Mouse (Mus musculus) WW6 (cell line): Measurements from ENCODE around the gene Hnrnpul1.
"Not testable (repeated sequence)": the region's sequence is repeated elsewhere in the genome, so short reads cannot be mapped to it uniquely, and the experiment has no call there.

Experiments used
- DNase-seq: peaks from one replicate; pipeline ENCODE4 v3.0.0-alpha.2; 2013; ENCODE audit warnings: low read depth, low spot score

The Hnrnpul1 gene

DNA sequence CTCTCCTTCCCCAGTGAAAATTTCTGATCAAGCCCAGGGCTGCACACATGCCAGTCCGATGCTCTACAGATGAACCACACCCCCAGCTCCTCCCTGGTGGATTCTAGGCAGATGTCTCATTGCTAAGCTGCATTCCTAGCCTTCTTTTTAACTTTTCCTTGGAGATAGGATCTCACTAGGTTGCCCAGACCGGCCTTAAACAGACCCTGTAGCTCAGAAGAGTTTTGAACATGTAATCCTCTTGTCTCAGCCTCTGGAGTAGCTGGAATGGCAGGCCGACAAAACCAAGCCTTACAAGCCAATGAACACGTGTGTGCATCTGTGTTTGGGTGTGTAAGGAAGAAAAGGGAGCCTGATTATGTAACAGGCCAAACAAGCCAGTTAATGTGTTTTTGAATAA, 26.2 kb upstream of the Hnrnpul1 start:
- no peak for DNase-seq

DNA sequence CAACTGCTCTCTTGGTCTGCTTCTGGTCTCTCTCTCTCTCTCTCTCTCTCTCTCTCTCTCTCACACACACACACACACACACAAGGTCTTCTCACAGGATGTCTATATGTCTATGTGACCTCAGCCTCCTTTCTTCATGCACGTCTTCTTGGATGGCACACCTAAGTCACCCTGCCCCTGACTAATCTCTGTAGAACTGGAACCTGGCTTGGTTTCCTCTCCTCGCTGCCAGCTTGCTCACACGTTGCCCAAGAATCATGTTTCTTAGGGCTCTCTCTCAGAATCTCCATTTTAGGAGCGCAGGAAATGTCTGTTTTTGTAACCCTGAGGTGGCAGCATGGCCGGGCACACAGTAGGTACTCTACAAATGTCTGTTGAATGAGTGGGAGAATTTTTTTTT, 25.5 kb upstream of the Hnrnpul1 start:
- DNase-seq = no peak

DNA sequence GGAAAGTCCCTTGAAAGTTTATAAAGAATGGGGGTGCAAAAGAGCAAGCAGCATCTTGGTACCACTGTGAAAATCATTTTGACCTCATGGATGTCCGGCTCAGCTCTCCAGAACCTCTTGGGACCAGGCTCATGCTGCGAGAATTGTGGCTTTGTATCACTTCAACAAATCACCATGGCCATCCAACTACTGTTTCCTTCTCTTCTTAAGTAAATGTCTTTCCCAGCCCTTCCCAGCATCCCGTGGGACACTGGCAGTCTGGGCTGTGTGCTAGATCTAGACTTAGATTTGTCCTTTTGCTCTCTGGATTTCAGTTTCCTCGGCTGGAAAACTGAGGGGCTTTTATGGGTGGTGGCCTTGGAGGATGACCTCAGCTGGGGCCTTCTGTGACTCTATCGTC, 13.7 kb upstream of the Hnrnpul1 start:
- DNase-seq = no peak

DNA sequence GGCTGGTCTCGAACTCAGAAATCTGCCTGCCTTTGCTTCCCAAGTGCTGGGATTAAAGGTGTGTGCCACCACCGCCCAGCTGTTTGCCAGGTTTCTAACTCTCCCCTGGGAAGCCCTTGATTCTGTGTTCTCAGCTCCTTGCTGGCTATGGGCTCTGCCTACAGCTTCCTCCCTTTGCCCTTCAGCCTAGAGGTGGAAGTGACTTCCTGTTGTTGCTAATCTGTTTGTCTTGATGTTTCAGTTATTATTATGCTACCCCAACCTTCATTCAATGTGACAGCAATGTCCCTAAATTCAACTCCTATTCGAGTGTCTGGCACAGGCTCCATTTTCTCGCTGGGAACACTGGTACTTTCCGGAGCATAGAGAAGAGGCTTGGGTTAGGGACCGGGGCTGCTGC, 11.6 kb upstream of the Hnrnpul1 start:
- DNase-seq = no peak

DNA sequence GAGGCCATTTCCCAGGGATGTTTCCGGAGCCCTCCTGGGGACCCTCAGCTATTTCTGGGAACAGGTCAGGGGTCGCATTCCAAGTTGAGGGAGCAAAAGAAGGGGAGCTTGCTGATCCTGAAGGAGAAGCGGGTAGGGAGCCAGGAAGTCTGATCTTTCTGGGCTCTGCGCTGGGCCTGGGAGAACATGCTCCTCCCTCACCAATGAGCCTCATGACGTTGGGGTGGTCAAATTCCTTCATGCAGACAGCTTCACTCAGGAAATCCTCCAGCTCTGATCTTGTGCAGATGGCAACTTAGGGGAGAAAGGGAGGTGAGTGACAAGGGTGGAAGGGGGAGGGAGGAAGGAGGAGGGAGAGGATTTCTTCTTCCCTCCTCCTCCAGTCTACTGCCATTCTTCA, 9.7 kb upstream of the Hnrnpul1 start:
- DNase-seq = no peak

DNA sequence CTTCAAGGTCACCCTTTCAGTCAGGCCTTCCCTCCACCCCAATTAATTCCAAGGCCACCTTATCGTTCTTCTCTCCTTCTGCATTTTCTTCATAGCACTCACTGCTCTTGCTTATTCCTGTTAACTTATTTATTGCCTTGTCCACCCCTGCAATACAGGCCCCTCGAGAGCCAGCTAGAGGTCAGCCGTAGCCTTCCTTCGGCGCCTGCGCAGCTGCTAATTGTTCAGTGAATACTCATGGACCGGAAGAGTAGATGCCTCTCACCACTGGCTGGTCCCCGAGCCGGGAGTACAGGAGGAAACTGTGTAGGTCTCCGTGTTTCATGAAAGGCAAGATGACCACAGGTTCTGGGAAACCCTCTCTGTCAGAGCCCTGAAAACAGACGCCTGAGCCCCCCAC, 9.1 kb upstream of the Hnrnpul1 start:
- no peak for DNase-seq

DNA sequence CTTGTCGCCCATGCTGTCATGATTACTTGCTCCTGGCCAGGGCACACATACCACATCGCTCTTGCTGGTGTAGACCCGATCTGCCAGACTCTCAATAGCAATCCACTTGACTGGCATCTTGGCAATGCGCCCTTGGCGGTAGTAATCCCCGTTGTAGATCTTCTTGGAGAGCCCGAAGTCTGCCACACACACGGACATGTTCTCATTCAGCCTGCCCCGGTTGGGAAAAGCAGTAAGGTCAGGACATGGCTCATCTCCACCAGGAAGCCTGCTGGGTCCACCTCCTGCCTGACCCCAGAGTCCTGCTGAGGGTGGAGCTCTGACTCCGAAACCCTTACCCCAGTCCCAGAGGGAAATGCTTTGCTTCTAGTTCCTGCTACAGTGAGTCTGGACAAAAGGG, 6.8 kb upstream of the Hnrnpul1 start:
- no peak for DNase-seq

DNA sequence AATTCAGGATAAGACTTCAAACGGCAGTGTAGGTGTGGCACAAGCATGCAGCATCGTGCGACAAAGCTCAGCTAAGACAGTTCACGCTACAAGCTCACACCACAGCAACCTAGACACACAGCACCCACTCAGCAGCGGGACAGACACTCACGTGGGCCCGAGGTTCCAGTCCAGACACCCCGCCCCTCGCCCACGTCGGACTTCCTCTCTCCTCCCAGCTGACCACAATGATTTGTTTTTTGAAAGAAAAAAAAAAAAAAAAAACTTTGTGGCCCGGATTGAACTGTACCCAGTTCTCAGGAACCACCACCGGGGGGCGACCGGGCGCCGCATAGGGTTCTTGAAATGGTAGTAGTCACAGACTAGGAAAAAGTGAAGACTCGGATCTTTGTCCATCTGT, 1.5 kb upstream of the Hnrnpul1 start:
- DNase-seq = peak; percentile 46

DNA sequence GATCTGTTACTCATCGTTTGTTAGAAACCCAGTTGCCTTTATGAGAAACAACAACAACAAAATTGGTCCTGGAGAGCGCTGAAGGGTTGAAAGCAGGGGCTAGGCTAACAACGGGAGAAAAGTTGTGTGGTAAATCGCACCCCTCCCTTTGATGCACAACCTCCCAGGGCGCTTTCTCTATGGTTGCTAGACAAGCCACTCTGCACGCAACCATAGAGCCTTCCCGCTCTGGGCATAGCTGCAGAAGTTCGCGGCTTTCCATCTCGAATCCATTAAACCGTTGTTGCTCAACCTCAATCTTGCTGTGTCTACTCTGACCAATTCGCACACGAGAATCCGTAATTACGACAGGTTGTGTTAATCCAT, 894 bp upstream of the Hnrnpul1 start:
- DNase-seq = no peak

DNA sequence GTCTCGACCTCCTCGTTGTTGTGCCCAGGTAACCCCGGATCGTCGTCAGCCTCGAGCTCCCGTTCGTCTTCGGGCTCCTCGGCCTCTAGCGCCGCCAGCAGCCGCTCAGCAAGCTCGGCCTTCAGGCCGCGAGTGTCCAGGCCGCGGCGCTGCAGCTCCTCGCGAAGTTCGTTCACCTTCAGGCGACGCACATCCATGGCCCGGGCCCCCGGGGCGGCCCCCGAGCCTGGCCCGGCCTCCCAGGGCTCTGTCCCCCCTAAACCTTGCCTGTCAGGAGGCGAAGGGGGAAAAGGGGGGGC, 169 bp downstream of the Hnrnpul1 start:
- no peak for DNase-seq

DNA sequence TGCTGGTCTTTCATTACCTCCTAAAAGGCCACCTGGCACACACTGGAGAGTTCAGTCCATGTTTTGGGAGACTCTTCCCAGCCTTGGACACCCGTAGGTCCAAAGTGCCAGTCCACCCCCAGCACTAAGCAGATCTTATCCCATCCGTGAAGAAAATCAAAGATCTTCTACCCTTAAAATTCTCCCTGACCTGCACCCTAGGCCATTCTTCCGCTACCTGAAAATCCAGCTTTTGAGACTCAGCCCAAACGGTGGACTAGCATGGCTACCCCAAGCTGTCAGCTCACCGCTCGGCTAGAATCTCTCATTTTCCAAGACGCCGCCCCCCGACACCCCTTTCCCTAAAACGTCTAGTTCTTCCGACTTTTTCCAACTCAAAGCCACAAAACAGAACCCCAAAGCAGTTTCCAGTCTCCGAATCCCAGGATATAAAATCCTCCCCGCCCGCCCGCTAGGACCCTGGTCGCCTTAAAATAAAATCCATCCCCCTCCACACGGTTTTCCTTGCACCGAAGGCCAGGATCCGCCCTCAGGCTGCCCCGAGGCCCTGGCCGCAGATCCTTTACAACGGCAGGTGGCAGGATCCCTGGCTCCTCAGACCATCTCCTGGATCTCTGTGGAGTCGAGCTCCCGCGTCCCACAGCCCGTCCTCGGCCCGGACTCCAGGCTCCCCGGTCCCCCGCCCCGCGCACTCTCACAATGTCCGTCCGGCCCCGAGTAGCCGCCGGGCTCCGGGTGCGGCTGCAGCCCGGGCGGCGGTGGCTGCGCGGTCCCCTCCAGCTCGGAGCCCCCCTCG, 716 bp downstream of the Hnrnpul1 start:
- no peak for DNase-seq

DNA sequence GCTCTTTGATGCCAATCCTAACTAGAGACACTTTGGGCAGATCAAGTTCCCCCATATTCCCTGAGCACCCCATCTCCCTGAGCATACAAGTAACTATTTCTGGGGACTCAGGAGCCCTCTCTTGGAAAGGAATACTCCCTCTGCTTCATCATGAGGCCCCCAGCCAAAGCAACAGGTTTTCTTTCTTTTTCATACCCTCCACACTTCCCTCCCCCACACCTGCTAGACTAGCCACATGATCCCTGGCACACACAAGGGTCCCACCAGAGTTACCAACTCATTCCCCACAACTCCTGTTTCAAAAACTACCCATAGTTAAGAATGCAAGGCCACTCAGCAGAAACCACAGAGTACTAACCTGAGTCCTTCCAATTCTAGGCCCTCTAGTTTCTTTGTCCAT, 1.5 kb downstream of the Hnrnpul1 start:
- no peak for DNase-seq

DNA sequence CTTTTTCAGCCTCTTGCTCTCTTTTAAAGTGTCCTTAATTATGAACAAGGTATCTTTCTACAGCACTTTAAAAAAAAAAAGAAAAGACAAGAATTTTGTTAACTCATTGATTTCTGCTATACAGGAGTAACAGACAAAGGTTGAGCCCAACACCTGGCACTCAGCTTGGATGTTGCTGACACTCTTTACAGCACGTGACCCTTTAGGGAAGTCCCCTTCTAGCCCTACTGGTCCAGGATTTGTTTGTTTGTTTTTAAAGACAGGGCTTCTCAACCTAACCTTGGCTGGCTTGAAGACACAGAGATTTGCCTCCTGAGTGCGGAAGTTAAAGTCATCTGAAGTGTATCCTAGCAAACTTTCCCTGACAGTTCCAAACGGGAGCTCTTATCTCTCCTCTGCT, 7.7 kb downstream of the Hnrnpul1 start:
- DNase-seq = no peak

DNA sequence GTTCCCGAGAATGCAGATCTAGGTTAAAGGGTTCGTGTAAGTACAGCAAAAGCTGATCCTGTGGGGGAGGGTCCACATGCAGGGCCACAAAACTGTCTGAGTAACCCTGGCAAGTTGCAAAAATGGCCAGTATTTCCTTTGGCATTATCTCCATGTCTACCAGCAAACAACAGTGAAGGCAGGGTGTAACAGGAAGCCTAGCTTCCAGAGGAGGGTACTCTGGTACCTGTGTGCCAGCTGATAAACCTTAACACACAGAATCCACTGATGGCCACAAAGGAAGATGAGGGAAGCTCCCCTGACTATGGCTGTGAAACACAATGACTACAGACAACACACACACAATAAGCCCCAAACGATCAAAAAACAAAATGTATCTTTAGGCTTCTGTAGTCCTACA, 16.3 kb downstream of the Hnrnpul1 start:
- no peak for DNase-seq

DNA sequence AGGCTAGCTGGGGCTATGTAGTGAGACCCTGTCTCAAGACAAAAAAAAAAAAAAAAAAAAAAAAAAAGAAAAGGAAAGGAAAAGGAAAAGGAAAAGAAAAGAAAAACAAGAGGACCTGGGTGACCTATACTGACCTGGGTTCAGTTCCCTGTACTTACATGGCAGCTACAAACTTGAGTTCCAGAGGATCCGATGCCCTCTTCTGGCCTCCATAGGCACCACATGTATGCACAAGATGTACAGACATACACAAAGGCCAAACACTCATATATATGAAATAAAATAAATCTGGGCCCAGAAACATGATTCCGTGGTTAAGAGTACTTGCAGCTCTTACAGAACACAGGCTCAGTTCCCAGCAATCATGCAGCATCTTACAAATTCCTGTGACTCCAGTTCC, 17.6 kb downstream of the Hnrnpul1 start:
- no peak for DNase-seq

DNA sequence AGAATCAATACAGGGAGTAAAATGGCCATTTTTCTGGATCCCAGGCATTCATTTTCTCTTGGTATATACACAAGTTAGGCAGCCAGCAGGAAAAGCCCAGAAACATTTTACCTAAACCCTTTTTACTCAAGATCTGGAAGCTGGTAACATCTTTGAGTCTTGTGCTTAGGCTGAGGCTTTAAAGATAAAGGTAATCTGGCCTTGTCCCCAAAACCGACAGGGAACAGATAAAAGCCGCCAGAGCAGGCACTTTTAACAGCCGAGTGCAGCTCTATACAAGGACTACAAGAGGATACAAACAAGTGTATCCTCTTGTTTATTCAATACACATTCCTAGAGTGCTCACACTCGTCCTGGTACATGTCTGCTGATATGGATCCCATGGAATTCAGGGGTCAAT, 19.6 kb downstream of the Hnrnpul1 start:
- DNase-seq = no peak

DNA sequence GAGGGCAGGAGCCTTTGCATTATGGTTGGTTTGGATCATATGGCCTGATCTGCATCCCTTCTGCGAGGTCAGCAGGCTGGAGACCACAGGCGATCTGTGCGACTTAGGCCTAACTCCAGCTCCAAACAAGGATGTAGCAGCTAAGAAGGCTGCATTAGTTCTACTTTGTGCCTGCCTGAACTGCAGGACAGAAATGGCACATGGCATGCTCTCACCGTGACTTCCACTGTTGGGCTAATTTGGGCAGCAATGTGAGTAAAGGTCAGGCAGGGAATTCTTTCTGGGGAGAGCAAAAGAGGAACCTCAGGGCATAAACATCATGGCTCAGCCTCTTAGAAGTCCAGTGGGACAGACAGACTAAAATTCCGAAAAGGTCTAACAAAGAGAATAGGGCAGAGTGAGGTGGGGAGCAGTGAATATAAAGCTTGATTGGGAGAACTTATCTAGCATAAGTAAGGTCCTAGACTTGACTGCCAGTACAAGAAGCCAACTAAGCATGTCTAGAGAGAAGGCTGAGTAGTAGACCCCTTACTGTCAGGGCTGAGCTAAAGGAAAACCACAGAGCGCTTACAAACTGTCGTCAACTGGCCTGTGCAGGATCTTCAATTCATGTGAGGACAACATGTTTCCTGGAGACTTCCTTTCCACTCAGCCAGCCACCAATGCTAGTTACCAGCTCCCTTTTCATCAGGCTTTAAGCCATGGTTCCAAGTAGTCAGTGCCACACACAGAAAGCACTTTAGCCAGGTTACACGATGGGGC, 23.1 kb downstream of the Hnrnpul1 start:
- no peak for DNase-seq

DNA sequence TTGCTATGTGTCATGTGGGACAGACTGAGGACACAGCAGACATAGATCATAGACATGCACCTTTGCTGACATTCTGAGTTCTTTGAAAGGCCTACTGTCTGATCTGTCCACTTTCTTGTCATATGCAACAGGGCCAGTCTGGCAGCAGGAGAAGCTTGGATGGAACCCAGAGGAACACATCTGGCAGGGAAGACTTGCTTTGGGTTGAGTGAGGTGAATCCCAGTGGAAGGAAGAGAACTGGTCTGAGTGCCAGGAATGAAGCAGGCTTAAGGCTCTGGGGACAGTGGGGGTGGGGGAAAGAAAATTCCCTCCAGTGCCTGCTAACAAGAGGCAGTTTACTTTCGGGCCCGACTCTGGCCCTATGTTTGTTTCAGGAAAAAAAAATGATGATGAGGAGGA, 24.7 kb downstream of the Hnrnpul1 start:
- no peak for DNase-seq

DNA sequence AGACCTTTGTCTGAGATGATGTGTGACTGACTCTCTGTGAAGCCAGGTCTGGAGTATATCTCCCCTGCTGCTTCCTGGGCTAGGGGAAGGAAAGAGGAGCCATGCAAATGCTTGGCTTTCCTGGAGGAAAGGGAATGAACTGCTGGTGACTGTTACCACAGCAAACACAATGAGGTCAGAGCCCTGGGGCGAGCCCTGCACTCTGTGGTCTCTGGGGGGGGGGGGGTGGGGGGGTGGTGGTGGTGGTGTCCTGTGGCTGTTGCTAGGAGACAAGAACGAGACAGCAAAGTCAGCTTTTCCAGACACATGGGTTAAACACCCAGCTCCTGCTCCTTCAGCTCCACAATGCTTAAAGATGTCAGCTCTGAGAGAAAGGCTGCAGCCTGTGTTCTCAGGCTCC, 25.2 kb downstream of the Hnrnpul1 start:
- no peak for DNase-seq

DNA sequence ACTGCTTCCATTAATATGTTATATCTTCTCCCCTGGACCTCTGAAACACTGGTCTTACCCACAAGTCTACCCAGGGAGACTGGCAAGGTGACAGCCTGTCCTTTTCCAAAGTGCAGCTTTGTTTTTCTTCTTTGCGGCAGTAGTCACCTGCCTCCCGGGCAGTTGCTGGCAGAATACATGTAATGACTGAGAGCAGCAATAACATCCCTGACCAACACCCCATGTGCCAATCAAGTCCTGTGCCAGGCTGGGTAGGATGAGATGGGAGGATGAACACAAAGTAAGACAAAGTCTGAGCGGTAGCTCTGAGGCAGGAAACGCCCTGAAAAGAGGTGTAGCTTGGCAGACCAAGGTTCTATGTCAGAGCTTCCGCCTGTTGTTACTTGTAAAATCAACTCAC, 26.8 kb downstream of the Hnrnpul1 start:
- DNase-seq = no peak

DNA sequence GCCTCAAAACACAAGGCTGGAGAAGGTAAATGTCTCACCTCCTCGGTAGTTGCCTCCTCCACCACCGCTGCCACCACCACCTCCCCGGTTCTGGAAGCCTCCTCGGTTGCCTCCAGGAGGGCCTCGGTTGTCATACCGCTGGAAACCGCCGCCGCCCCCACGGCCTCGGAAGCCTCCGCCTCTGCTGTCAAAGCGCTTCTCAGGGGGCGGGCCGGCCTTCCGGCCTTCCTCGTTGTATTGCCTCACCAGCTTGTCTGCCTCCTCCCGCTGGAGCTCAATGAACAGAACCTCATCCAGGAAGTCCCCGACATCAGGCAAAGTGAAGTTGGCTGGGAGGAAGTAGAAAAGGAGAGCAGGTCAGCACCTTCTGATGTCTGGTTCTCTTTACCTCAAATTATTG, 28.7 kb downstream of the Hnrnpul1 start:
- no peak for DNase-seq

DNA sequence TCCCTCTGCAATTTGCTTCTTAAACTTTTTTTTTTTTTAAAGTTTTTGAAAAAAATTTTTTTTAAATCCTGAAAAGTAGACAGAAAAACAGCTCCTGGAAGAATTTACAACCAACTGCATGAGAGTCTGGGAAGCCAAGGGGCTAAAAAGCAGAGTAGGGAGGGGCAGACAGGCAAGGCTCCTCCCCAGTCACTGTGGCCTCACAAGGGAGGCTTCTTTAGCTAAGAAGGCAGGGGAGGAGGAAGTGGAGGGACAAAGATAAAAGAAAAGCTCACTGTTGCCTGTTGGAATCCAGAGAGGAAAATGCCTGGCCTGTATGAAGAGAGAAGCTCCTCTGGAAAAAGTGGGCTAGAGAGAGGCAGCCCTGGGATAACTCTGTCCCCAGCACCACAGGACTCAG, 32.8 kb downstream of the Hnrnpul1 start:
- not testable (repeated sequence) for DNase-seq

DNA sequence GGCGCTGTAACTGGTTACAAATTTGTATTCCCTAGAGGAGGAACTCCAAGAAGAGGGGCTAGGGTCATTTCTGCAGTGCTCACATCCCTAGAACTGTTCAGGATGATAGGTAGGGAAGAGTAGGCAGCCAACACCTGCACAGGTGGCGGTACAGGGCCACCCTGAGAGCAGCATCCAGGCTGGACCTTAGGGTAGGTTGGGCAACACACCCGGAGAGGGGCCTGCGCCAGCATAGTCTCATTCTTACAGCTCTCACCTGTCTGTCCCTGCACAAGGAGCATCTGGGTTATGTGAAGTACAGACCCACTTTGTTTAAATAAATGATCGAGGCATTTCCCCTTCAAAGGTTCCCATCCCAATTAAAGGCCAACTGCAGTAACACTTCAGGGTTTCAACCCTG, 33.8 kb downstream of the Hnrnpul1 start:
- no peak for DNase-seq
